Mouse (Mus musculus) granulocyte monocyte progenitor cell, adult 5-6 weeks (primary cell): Measurements from ENCODE around the gene Tomm20l. TPM values are rescaled to one million over a fixed set of nuclear protein-coding genes. Genes with fewer than 3 reads are reported as not detected.

ENCODE experiments used
- ATAC-seq: replicated peaks from 2 replicates; pipeline ENCODE4 v1.8.0; 2016; ENCODE audit warnings: mild to moderate bottlenecking, moderate TSS enrichment, inconsistent platforms; ENCODE audit not compliant: poor library complexity, severe bottlenecking
- total RNA-seq, 2 experiments: library from RNA; stranded (forward) in 1 of 2; stranded (reverse) in 1 of 2; fragments of 200-712, 200-1000 nt in 1 of 2; fragments of >200 nt in 1 of 2; fragmentation: Nextera tagmentation in 1 of 2; gene quantifications; 2 replicates each; pipeline ENCODE4 v1.2.3; 2014 to 2017

The Tomm20l gene
- total RNA-seq, 2 experiments from 2014 or later = not detected

- ATAC-seq = no peak
Measured at GRCm38 (mm10) chr12:71149456-71149855, 38.2 kb downstream of the Tomm20l start.

GRCm38 (mm10) chr12:71150167-71150566, 38.9 kb downstream of the Tomm20l start:
- ATAC-seq = no peak

- ATAC-seq = no peak
Measured at GRCm38 (mm10) chr12:71154979-71155378, 43.8 kb downstream of the Tomm20l start.

GRCm38 (mm10) chr12:71157974-71158373, 46.7 kb downstream of the Tomm20l start:
- no peak for ATAC-seq

GRCm38 (mm10) chr12:71164410-71164809, 53.2 kb downstream of the Tomm20l start:
- no peak for ATAC-seq

GRCm38 (mm10) chr12:71169911-71170310, 58.7 kb downstream of the Tomm20l start:
- ATAC-seq = no peak

Other genes with a start within 250 kb of the Tomm20l start
- 52.2 and 73.9 TPM in 2 replicates for gene Actr10, start 173.6 kb upstream of the Tomm20l start, total RNA-seq (2014; fragmentation: Nextera tagmentation)
- 65.9 and 74.6 TPM in 2 replicates for gene Actr10, start 173.6 kb upstream of the Tomm20l start, total RNA-seq (2017)
- gene Psma3, start 136.8 kb upstream of the Tomm20l start, total RNA-seq (2014; fragmentation: Nextera tagmentation) = 400 and 405 TPM in 2 replicates
- 401 and 460 TPM in 2 replicates for gene Psma3, start 136.8 kb upstream of the Tomm20l start, total RNA-seq (2017)
- gene Arid4a, start 95.4 kb upstream of the Tomm20l start, total RNA-seq (2014; fragmentation: Nextera tagmentation) = 23.8 and 26.9 TPM in 2 replicates
- gene Arid4a, start 95.4 kb upstream of the Tomm20l start, total RNA-seq (2017) = 43.3 and 46.0 TPM in 2 replicates
- gene Timm9, start 25.3 kb downstream of the Tomm20l start, total RNA-seq (2014; fragmentation: Nextera tagmentation) = 86.1 and 90.9 TPM in 2 replicates
- gene Timm9, start 25.3 kb downstream of the Tomm20l start, total RNA-seq (2017) = 70.5 and 74.0 TPM in 2 replicates
- 18.0 and 20.9 TPM in 2 replicates for gene 2700049A03Rik, start 25.4 kb downstream of the Tomm20l start, total RNA-seq (2014; fragmentation: Nextera tagmentation)
- 11.8 and 17.8 TPM in 2 replicates for gene 2700049A03Rik, start 25.4 kb downstream of the Tomm20l start, total RNA-seq (2017)
- gene Dact1, start 198.5 kb downstream of the Tomm20l start, total RNA-seq (2014; fragmentation: Nextera tagmentation) = 0.51 and 0.80 TPM in 2 replicates
- 0.47 TPM in 1 of 2 replicates, not detected in the other for gene Dact1, start 198.5 kb downstream of the Tomm20l start, total RNA-seq (2017)